Mouse (Mus musculus): ENCODE results near the gene Ccr9. TPM values are rescaled to one million over a fixed set of nuclear protein-coding genes. Genes with fewer than 3 reads are reported as not detected.
"Not testable (repeated sequence)": the region's sequence is repeated elsewhere in the genome, so short reads cannot be mapped to it uniquely, and the experiment has no call there.

Gene Ccr9
- under 1 TPM; 0.05 to 0.15 (median 0.11) TPM for total RNA-seq (2022)

GRCm38 (mm10) chr9:123678327-123679105, at the start of gene Ccr9, which contains the start of gene Slc6a20a:
Gene Ccr9 (plus strand): TSS chr9:123678439.
Gene Slc6a20a (minus strand): TSS chr9:123678885.
- DNase-seq, result no peak

- no peak for DNase-seq
Measured at GRCm38 (mm10) chr9:123631666-123632065, 46.6 kb upstream of the Ccr9 start.

- no peak for DNase-seq
Measured at GRCm38 (mm10) chr9:123632281-123632680, 46.0 kb upstream of the Ccr9 start, which contains the start of gene Slc6a20b. Gene Slc6a20b (minus strand): TSS chr9:123632565.

- no peak for DNase-seq
Measured at GRCm38 (mm10) chr9:123632993-123633392, 45.2 kb upstream of the Ccr9 start.

- no peak for DNase-seq
Measured at GRCm38 (mm10) chr9:123636771-123637170, 41.5 kb upstream of the Ccr9 start.

- peak; percentile 43 for DNase-seq
Measured at GRCm38 (mm10) chr9:123638231-123638630, 40.0 kb upstream of the Ccr9 start.

- no peak for DNase-seq
Measured at GRCm38 (mm10) chr9:123638668-123639089, 39.6 kb upstream of the Ccr9 start.

GRCm38 (mm10) chr9:123640106-123640505, 38.1 kb upstream of the Ccr9 start:
- no peak for DNase-seq

- no peak for DNase-seq
Measured at GRCm38 (mm10) chr9:123649785-123650511, 28.3 kb upstream of the Ccr9 start.

- no peak for DNase-seq
Measured at GRCm38 (mm10) chr9:123651369-123651768, 26.9 kb upstream of the Ccr9 start.

GRCm38 (mm10) chr9:123657457-123657856, 20.8 kb upstream of the Ccr9 start:
- DNase-seq, result no peak

- no peak for DNase-seq
Measured at GRCm38 (mm10) chr9:123658981-123659380, 19.3 kb upstream of the Ccr9 start.

GRCm38 (mm10) chr9:123659986-123660676, 18.1 kb upstream of the Ccr9 start:
- DNase-seq, result not testable (repeated sequence)

- no peak for DNase-seq
Measured at GRCm38 (mm10) chr9:123665645-123666044, 12.6 kb upstream of the Ccr9 start.

- DNase-seq, result no peak
Measured at GRCm38 (mm10) chr9:123679198-123679597, 959 bp downstream of the Ccr9 start.

GRCm38 (mm10) chr9:123683704-123684103, 5.5 kb downstream of the Ccr9 start:
- DNase-seq, result no peak

- DNase-seq, result no peak
Measured at GRCm38 (mm10) chr9:123686206-123686605, 8.0 kb downstream of the Ccr9 start.

- DNase-seq, result no peak
Measured at GRCm38 (mm10) chr9:123688227-123688626, 10.0 kb downstream of the Ccr9 start.

GRCm38 (mm10) chr9:123695634-123696302, 17.5 kb downstream of the Ccr9 start:
- no peak for DNase-seq

- no peak for DNase-seq
Measured at GRCm38 (mm10) chr9:123701822-123702221, 23.6 kb downstream of the Ccr9 start.

- DNase-seq, result no peak
Measured at GRCm38 (mm10) chr9:123709226-123709625, 31.0 kb downstream of the Ccr9 start.

- DNase-seq, result no peak
Measured at GRCm38 (mm10) chr9:123713111-123713510, 34.9 kb downstream of the Ccr9 start.
